Mouse (Mus musculus): ENCODE results near the gene Il17rd.

GRCm38 (mm10) chr14:27096779-27097178, 58.0 kb downstream of the Il17rd start:
- TF ChIP-seq CTCF (IDR thresholded peaks at IDR 0.05; ENCODE audit: borderline replicate concordance, insufficient read depth, low read depth, low read length) (peak; percentile 25; the same call in 1 of the 2 replicates), POLR2A (IDR thresholded peaks at IDR 0.05; ENCODE audit: borderline replicate concordance, insufficient read depth, low read length) (no peak)

Measured in cerebellum, adult 2 months (tissue).